Mouse (Mus musculus) stomach, postnatal 0 days (tissue): ENCODE data around the gene Asb18.

Experiments
- CTCF ChIP-seq: IDR thresholded peaks from 2 replicates; pipeline ENCODE4 v1.5.1; 2016; ENCODE audit warnings: antibody characterized with exemption, low read depth, mild to moderate bottlenecking, moderate library complexity
- EP300 ChIP-seq: optimal IDR thresholded peaks from 2 replicates; pipeline ENCODE3; 2016; ENCODE audit warnings: antibody characterized with exemption

GRCm38 (mm10) chr1:89963296-89963695 is 51.2 kb downstream of the Asb18 start:
- TF ChIP-seq CTCF, result no peak
- TF ChIP-seq EP300, result no peak
